Mouse (Mus musculus) brown adipose tissue, adult 24 weeks (tissue): Measurements from ENCODE around the gene Fbxo34. TPM values are rescaled to one million over a fixed set of nuclear protein-coding genes. Genes with fewer than 3 reads are reported as not detected.
"Not testable (repeated sequence)": the region's sequence is repeated elsewhere in the genome, so short reads cannot be mapped to it uniquely, and the experiment has no call there.

Experiments used
- H3K27ac ChIP-seq: fragments of 200-500 bp; replicated peaks from 2 replicates; pipeline ENCODE4 v1.5.1; 2012; ENCODE audit warnings: low read depth, mild to moderate bottlenecking, low read length
- H3K4me1 ChIP-seq: fragments of 200-500 bp; 2 replicates; pipeline ENCODE4 v1.6.1; 2012; ENCODE audit warnings: low read length, mixed read lengths; ENCODE audit not compliant: control insufficient read depth, insufficient read depth, insufficient read length
- H3K4me3 ChIP-seq: fragments of 200-500 bp; 2 replicates; pipeline ENCODE4 v1.5.1; 2012; ENCODE audit warnings: low read depth, mild to moderate bottlenecking, low read length, moderate library complexity; ENCODE audit not compliant: insufficient read depth
- polyA plus RNA-seq: library from polyadenylated mRNA; stranded (reverse); fragments of >200 nt; gene quantifications from 2 replicates; pipeline ENCODE4 v1.2.4, GENCODE M21; 2012; ENCODE audit not compliant: missing spikeins, insufficient read depth, insufficient read length

Gene Fbxo34
- polyA plus RNA-seq, 1 experiment, result 4.9 TPM

- H3K4me3 ChIP-seq, result no peak overlapping the region
- H3K4me1 ChIP-seq, result no peaks in the 10 kb centered on the region
- H3K27ac ChIP-seq, result no peak overlapping the region
Observed at GRCm38 (mm10) chr14:47544286-47544685, 94.1 kb downstream of the Fbxo34 start.

- H3K4me3 ChIP-seq, result no peak overlapping the region
- no peak overlapping the region for H3K27ac ChIP-seq
- H3K4me1 ChIP-seq, result no peaks in the 10 kb centered on the region
Observed at GRCm38 (mm10) chr14:47544877-47545276, 94.7 kb downstream of the Fbxo34 start.

- H3K4me3 ChIP-seq, result no peak overlapping the region
- no peak overlapping the region for H3K27ac ChIP-seq
Observed at GRCm38 (mm10) chr14:47551668-47552067, 101.4 kb downstream of the Fbxo34 start.

DNA sequence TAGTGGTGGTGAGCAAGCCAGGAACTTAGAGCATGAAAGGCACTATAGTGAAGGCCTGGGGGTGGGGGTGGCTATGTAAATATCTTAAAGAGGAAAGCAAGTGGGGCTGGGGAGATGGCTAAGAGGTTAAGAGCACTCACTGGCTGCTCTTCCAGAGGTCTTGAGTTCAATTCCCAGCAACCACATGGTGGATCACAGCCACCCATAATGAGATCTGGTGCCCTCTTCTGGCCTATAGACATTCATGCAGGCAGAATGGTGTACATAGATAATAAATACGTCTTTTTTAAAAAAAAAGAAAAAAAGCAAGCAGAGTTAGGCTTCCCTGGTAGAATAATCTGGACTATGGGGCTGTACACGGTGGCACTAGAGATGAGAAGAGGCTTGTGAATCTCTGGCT is 103.2 kb downstream of the Fbxo34 start:
- no peaks in the 10 kb centered on the region for H3K4me1 ChIP-seq
- H3K27ac ChIP-seq, result no peak overlapping the region
- H3K4me3 ChIP-seq, result no peak overlapping the region

More at GRCm38 (mm10) chr14:47551668-47552067, 101.4 kb downstream of the Fbxo34 start:
- no peaks in the 10 kb centered on the region for H3K4me1 ChIP-seq

DNA sequence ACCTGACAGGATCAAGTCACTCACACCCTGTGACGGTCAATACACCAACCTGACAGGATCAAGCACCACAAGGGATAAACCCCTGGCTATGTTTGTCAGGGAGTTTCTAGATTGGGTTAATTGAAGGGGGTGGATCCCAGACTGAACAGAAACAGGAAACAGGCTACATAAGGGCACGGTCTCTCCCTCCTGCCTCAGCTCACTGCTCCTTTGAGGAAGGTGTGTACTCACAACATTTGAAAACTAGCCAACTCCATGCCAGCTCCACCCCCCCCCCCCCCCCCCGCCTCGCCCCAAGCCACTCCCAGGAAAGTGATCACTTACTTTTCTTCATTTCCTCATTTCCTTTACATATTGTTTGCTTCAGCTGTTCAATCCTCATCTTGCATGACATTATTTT is 104.0 kb downstream of the Fbxo34 start:
- no peaks in the 10 kb centered on the region for H3K4me1 ChIP-seq
- no peak overlapping the region for H3K27ac ChIP-seq
- H3K4me3 ChIP-seq, result no peak overlapping the region

DNA sequence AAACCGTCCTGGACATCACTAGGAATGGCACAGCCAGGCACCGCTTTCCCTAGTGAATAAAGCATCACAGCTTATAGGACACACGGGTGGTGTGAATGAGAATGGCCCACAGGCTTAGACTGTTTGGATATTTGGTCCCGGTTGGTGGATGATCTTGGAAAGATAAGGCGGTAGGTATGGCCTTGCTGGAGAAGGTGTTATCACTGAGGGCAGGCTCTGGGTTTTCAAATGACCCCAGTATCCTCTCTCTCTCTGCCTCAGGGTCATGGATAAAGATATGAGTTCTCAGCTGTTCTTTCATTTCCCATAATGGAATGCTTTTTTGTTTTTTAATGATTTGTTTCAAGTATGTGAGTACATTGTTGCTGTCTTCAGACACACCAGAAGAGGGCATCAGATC is 105.0 kb downstream of the Fbxo34 start:
- Histone ChIP-seq H3K4me1 (no peaks in the 10 kb centered on the region), H3K4me3 (no peak overlapping the region), H3K27ac (no peak overlapping the region)

DNA sequence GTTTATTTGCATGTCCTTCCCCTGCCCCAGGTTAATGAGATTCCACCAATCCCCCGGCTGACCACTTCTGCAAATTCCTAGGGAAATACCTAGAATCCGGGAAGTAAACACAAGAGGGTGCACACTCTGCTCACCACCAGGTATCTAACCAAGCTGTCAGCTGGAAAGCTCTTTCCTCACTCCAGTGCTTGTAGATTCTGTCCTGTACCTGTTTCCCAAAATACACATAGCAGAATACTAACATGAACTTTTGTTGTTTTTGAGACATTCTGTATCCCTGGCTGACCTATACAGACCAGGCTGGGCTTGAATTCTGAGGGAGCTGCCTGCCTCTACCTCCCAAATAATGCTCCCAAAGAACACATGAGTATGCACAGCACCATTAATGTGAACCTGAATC is 110.5 kb downstream of the Fbxo34 start:
- Histone ChIP-seq H3K4me1 (no peaks in the 10 kb centered on the region), H3K27ac (no peak overlapping the region), H3K4me3 (no peak overlapping the region)

DNA sequence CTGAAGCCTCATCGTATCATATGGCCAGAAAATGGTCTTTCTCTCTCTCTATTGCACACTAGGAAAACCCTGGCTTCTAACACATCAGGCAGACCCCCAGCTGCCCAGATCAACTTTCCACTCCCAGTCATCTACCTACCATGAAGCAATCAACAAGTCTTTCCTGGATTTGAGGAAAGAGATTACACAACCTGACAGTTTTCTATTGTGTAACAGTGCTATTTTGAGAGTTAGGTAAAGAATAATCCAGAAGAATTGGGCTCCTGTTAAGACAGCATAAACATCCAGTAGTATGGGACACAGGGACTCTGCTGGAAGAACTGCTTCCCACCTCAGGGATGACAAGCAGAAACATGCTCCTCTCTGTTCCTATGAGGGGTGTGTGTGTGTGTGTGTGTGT is 112.3 kb downstream of the Fbxo34 start:
- Histone ChIP-seq H3K4me1 (no peaks in the 10 kb centered on the region), H3K4me3 (no peak overlapping the region), H3K27ac (no peak overlapping the region)

GRCm38 (mm10) chr14:47563106-47563505 is 112.9 kb downstream of the Fbxo34 start:
- Histone ChIP-seq H3K4me1 (no peaks in the 10 kb centered on the region), H3K4me3 (no peak overlapping the region), H3K27ac (no peak overlapping the region)

GRCm38 (mm10) chr14:47567962-47568652 is 117.9 kb downstream of the Fbxo34 start:
- peak overlapping the region; percentile 68 for H3K27ac ChIP-seq

DNA sequence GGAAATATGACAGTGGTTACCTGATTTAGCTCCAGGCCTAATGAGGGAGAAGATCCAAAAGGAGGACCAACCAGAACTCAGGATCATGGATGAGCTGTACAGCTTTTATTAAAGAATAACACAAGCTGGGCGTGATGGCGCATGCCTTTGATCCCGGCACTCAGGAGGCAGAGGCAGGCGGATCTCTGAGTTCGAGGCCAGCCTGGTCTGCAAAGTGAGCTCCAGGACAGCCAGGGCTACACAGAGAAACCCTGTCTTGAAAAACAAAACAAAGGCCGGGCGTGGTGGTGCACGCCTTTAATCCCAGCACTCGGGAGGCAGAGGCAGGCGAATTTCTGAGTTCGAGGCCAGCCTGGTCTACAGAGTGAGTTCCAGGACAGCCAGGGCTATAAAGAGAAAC is 120.3 kb downstream of the Fbxo34 start, which contains the start of gene Atg14:
TSS of gene Atg14 (minus strand) at position 101 of the 400 bp plus-strand sequence.
- H3K27ac ChIP-seq, H3K4me3 ChIP-seq, H3K4me1 ChIP-seq: not testable (repeated sequence)

More at GRCm38 (mm10) chr14:47567962-47568652, 117.9 kb downstream of the Fbxo34 start:
- peak overlapping the region; percentile 88 for H3K4me3 ChIP-seq
- no peaks in the 10 kb centered on the region for H3K4me1 ChIP-seq

DNA sequence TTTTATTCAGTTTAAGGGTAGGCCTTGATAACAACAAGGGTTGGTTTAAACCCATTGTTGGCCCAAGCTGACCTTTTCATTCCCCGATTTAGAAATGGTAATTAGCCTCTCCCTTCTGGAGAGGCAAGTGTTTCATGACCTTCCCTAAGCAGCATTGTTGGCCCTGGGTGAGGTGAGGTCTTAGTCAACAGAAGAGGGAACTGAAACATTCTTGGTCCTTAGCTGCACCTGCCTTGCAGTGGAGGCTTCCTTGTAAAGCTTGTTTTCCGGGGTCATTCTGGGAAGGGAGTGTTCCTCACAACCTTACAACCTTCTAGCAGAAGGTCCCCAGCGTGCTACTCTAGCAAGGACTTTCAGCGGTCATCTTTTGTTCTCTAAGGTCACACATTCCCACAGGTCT is 122.5 kb downstream of the Fbxo34 start:
- Histone ChIP-seq H3K4me1 (no peaks in the 10 kb centered on the region), H3K4me3 (no peak overlapping the region), H3K27ac (no peak overlapping the region)

DNA sequence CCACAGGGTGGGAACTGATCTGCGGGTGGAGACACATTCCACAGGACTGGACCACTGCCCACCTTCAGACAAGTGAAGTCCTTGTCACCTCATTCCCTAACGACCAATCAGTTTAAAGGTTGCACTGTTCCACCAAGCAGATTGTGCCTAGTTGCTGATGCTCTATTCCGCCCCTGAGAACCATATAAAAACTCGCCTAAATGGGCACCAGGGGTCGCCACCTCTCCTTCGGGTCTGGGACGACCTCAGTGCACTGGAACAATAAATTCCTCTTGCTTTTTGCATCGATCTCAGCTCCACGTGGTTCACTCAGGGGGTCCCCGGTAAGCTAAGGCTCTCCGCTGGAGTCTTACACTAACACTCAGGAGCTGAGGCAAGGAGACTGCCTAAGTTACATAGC is 124.5 kb downstream of the Fbxo34 start:
- no peak overlapping the region for H3K4me3 ChIP-seq
- H3K4me1 ChIP-seq, result no peaks in the 10 kb centered on the region
- no peak overlapping the region for H3K27ac ChIP-seq

DNA sequence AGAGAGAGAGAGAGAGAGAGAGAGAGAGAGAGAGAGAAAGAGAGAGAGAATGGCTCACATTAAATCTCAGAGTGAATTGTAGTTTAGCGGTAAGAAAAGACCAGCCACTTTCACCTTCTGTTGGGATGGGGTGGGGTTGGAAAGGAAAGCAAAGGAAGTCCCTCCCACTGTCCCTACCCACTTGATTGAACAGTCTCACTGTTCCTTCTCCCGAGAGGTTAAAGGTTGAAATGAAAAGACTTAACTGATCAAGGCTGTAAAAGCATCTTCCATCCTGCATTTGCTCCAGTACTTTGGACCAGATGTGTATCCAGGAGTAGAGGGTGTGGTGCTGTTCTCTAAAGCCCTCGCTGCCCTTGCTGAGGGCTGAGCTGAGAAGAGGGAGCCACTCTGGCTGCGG is 126.5 kb downstream of the Fbxo34 start:
- no peaks in the 10 kb centered on the region for H3K4me1 ChIP-seq
- no peak overlapping the region for H3K4me3 ChIP-seq
- no peak overlapping the region for H3K27ac ChIP-seq

GRCm38 (mm10) chr14:47578086-47578485 is 127.9 kb downstream of the Fbxo34 start:
- Histone ChIP-seq H3K4me3 (no peak overlapping the region), H3K27ac (no peak overlapping the region), H3K4me1 (no peaks in the 10 kb centered on the region)

- H3K4me3 ChIP-seq, result no peak overlapping the region
- H3K4me1 ChIP-seq, result no peaks in the 10 kb centered on the region
- H3K27ac ChIP-seq, result no peak overlapping the region
Observed at GRCm38 (mm10) chr14:47581280-47581679, 131.1 kb downstream of the Fbxo34 start.
